Mouse (Mus musculus) urinary bladder, adult 2 months (tissue): Measurements from ENCODE around the gene Sirt4. TPM values are rescaled to one million over a fixed set of nuclear protein-coding genes. Genes with fewer than 3 reads are reported as not detected.
A peak's percentile ranks its signal among the peaks of the same experiment; 100 is the strongest.
"Not testable (repeated sequence)": the region's sequence is repeated elsewhere in the genome, so short reads cannot be mapped to it uniquely, and the experiment has no call there.

Experiments used
- DNase-seq: peaks from one replicate; pipeline ENCODE4 v3.0.0; 2022; ENCODE audit warnings: low spot score
- polyA plus RNA-seq: library from polyadenylated mRNA; depleted of rRNA; stranded (reverse); fragments of >200 nt; gene quantifications from 2 replicates; pipeline ENCODE4 v1.2.3, GENCODE M21; 2012

The Sirt4 gene
- polyA plus RNA-seq, 1 experiment: 75.8 TPM

DNA sequence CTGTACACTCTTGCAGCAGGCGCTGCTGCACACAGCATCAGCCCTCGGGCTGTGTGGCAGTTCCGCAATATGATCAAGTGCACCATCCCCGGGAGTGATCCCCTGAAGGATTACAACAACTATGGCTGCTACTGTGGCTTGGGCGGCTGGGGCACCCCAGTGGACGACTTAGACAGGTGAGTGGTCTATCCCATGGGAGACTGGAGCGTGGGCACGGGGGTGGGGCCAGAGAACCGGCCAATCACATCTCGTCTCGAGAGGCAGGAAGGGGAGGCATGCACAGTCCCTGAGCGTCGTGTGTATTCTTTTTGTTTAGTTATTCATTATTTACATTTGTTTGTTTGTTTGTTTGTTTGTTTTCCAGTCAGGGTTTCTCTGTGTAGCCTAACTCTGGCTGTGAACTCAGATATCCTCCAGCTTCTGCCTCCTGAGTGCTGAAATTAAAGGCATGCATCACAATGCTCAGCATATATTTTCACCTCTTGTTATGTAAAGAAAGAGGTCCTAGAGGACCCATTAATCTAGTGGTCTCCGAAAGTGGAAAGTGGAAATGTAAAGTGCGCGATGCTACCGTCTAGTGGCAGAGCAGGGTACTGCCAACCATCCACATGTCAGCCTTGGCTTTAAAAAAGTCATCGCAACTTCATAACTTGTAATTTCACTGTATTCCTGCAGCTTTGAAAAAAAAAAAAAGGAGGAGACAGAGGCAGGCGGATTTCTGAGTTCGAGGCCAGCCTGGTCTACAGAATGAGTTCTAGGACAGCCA lies 13.6 kb downstream of the Sirt4 start:
- no peak for DNase-seq

DNA sequence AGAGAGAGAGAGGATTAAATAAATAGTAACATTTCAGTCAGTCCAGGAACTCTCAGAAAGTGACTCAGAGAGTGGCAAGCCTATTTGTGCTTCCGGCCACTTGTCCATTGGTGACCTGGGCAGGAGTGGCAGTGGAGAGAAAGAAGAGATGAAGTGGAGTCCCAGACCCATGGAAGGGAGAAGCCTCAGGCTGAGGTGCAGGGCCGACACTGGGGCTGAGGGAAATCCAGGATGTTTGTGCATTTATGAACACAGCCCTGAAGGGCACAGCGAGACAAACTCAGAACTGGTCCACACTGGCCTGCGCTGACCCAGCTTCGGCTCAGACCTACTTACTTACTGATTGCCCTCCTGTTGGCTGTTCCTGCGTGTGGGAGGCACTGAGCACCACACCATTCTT lies 14.7 kb downstream of the Sirt4 start:
- DNase-seq: no peak

DNA sequence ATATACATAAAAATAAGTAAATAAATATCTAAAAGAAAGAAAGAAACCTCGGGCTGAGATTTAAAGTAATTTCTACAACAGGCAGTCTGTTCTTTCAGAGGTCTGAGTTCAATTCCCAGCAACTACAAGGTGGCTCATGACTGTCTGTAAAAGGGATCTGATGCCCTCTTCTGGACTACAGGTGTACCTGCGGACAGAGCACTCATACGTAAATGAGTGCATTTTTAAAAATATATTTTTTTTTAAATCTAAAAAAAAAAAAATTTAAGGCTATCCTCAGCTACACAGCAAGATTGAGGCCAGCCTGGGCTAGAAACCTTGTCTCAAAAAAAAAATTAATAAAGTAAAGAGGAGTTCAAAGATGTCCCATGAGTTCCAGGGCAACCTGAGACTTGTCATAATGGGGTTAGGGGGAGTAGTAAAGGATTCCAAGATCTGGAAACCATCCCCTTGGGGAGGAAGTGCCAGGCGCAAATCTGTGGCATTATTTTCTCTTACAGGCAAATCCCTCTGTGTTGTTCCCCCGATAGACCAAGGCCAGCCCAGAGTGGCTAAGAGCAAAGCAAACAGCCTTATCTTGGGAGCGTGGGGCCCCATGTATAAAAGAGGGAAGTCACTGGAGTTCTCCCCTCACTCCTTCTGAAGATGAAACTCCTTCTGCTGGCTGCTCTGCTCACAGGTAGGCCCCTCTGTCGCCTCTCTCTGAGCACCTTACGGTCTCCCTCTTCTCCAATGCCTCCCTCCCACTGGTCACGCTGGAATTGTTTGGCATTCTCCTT lies 18.7 kb downstream of the Sirt4 start, which contains the start of gene Pla2g1b:
Pla2g1b (plus strand) TSS at position 621 of the 779 bp plus-strand sequence.
- DNase-seq: no peak

DNA sequence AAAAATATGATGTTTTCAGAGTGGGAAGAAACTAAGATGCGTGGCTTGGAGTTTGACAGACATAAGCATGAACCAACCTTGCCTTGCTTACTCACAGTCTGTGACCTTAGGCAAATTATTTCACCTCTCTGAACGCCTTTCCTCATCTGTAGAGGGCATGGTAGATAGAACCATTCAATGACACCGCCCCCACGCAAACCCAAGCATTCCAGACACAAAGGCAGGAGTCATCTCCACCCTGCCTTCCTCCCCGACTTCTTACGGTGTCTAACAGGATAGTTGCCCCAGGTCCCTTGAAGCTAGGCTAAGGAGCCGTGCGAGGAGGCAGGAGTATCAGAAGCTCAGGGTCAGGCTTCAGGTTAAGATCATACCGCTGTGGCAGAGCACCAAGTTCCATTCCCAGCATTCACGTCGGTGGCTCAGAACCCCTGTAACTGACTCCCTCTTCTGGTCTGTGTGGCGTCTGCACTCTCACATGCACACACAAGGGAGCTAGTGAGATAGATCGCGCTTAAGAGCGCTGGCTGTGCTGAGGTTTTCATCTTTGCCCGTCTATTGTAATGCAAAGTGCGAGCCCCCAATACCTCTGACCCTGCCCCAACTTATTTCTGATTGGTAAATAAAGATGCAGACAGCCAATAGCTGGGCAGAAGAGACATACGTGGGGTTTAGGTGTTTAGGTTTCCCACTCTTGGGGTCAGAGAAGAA lies 20.0 kb downstream of the Sirt4 start:
- no peak for DNase-seq

DNA sequence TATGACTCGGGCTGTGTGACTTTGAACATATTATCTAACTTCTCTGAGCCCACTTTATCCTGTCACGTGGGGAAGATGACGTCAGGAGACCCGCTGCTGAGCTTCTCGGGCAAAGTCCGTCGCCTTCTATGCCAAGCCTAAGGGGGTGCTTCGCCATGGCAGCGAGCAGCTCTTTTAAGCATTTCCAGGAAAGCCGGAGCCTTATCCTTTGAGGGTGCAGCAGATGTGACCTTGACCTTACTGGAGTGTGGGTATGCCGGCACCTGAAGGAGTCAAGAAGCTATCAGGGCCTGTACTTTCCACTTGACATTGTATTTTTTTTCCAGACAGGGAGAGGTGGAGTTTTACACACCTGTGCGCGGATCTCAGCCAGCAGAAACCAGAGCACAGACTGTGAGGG lies 25.6 kb downstream of the Sirt4 start:
- DNase-seq: no peak

DNA sequence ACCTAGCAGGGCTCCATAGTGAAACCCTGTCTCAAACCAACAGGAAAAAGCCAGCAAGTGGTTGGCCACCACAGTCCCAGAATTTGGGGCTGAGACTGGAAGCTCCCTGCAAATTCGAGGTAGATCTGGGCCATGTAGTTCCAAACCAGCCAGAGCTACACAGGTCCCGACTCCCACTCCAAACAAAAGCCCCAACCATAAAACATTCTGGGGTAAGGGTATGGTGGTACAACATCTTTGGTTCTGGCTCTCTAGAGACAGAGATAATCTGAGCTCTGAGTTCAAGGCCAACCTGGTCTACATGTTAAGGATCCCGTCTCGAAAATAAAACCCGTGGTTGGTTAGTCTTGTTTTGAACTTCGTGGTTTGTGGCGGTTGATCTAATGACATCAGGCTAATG lies 28.7 kb downstream of the Sirt4 start:
- no peak for DNase-seq

DNA sequence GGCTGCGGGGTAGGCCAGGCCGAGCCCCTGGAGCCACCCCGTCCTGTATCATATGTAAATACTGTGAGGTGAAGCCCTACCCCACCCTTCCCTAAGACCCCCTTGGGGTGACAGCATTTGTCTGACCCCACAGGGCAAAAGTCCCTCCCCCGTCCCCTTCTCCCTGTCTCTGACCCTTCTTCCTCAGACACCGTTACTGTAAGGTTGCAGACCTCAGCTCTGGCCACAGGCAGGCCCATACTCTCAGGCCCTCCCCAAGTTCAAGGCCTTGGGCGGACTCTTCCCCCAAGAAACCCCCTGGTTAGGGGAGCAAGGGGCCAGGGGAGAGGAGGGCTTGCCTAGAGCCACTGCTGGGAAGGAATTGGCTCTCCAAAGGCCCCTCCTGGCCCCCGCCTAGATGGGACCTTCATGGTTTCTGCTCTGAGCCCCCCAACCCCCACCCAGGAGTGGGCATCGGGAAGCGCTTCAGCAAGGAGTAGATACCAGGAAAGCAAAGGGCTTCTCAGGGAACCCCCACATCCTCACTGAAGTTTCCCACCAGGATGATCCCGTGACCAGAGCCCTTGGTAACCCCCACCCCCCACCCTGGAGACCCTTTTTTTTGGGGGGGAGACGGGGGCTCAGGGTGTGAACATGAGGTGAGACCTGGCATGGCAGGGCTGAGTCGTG lies 30.0 kb downstream of the Sirt4 start:
- no peak for DNase-seq

DNA sequence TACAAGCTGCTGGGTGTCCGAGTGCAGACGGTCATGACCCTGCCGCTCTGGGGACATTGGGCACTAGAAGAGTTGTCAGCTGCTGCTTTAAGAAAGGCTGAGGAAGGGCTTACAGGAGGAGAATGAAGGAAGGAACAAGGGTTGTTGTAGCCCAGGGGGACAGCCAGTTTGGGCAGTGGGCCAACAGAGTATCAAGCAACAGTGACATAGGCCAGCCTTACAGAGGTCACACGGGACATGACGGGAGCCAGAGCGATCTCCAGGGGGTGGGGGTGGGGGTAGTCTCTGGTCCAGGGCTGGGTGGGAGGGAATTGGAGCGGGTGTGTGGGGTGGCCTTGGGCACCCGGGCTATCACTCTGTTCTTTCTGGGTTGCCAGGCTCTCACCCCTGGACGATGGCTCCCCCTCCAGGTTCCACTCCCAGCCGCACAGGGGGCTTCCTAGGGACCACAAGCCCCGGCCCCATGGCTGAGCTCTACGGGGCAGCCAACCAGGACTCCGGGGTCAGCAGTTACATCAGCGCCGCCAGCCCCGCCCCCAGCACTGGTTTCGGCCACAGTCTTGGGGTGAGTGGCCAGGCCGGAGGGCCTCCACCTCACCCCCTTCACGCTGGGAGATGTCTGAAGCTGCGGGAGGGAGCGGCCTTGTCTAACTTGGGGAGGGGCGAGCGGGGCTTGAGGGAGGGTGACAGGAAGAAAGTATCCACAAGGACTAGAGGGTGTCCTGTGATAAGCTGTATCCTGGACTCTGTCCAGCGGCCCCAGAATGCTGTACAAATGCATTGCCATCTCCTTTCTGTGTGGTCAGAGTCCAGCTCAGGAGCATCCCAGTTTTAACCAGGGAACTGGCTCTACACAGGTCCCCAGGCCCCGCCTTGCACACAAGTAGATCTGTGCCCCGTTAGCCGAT lies 33.9 kb downstream of the Sirt4 start:
- no peak for DNase-seq

DNA sequence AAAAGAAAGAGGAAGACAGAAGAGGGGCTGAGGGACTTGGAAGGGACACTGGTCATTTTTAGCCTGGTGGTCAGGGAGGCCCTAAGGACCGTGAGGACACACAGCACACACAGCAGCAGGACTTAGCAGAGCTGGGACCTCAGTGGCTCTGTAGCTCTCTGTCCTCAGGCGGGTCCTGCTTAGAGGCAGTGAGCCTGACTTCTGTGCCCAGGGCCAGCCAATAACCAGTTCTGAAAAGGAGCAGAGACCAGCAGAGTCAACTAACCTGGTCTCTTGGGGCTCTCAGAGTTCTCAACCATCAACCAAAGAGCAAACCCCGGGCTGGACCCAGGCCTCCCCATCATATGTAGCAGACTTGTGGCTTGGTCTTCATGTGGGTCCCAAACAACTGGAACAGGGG lies 35.3 kb downstream of the Sirt4 start:
- no peak for DNase-seq

DNA sequence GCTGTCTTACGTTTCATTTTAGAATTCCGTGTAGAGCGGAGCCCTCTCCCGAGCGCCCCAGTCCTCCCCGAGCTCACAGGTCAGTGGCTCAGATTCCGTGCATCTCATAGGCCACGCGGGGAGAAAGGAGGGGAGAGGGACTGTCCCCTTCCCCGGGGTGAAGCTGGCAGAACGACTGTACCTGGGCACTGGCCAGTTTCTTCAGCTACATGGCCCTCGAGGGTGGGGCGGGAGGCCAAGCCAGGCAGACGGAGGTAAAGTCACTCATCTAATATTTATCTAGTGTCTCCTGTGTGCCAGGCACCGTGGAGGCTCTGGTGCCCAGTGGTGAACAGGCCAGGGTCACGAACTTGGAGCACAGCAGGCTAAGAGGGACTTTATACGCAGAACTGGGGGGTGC lies 37.4 kb downstream of the Sirt4 start:
- DNase-seq: no peak

DNA sequence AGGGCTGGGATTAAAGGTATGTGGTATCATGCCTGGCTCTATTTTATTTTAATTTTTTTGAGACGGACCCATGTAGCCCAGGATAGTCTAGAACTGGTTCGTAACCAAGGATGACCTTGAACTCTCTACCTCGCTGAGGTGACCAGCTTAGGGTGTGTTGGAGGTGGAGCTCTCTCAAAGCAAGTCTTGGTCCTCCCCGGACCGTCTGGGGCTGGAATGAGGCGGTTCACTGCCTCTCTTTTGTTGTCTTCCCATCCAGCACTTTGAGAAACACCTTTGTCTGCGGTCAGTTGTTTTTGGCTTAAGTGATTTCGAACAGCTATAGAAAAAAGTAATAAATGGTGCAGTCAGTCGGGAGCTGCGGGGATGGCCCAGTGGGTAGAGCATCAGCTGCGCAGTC lies 40.4 kb downstream of the Sirt4 start:
- no peak for DNase-seq

DNA sequence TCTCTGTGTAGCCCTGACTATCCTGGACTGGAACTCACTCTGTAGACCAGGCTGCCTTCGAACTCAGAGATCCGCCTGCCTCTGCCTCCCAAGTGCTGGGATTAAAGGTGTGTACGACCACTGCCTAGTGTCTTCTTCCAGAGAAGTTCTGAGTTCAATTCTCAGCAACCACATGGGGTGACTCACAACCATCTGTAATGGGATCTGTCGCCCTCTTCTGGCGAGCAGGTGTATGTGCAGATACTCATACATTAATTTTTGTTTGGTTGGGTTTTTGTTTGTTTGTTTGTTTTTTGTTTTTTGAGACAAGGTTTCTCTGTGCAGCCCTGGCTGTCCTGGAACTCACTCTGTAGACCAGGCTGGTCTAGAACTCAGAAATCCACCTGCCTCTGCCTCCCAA lies 41.9 kb downstream of the Sirt4 start:
- not testable (repeated sequence) for DNase-seq

DNA sequence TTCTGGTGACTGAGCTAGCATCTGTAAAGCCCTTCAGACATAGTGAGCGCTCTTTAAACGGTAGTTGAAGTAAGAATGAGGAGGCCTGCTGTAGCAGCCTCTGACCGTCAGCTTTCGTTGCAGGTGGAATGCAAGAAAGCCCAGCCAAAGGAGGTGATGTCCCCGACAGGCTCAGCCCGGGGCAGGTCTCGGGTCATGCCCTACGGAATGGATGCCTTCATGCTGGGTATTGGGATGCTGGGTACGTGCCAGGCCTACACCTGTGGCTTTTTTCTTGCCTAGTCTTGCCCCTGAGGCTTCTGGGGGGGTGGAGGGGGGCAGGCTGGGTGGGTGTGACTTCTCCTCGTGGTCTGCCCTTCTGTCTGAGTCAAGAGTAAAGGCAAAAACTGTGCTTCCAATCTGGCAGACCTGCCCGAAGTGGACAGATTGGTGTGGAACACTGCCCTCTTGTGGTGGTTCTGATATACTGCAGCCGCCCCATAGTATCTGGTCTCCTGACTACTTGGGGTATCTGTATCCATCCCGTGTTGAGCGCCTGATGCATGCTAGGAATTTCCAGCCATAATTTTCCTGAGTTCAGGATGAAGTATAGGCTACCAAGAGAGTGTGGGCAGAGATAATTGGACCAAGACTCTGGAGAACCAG lies 43.2 kb downstream of the Sirt4 start:
- peak; percentile 41 for DNase-seq

DNA sequence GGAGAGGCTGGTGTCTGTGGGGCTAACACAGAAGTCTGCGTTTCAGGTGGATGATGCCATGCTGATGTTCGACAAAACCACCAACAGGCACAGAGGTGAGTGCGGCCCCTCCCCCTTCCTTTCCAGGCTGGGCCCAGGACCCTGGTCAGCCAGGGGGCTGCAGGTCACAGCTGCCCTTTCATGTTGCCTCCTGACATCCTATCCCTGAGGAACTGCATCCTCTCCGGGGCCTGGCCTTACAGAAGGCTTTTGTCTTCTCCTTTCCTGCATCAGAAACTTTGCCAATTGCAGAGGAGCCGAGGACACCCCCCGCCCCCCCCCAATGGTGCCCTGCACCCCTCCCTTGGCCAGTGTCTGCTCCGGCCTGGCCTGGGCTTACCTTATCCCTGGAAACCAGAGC lies 45.9 kb downstream of the Sirt4 start:
- DNase-seq: no peak

DNA sequence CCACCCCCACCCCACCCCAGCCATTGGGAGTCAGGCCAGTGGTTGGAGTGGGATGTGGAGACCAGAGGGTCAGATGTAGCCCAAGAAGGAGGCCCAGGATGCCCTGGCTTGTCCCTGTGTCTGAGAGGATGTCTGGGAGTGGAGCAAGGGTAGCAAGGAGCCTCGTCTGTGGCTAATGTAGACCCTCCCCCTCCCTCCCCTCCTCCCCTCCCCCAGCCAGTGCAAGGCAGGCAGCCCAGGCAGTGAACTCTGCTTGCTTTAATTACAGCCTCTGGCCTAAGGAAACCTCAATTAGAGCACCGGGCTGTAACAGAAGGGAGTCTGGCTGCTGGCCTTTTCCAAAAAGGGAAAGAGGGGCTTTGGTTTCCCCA lies 46.6 kb downstream of the Sirt4 start:
- no peak for DNase-seq

DNA sequence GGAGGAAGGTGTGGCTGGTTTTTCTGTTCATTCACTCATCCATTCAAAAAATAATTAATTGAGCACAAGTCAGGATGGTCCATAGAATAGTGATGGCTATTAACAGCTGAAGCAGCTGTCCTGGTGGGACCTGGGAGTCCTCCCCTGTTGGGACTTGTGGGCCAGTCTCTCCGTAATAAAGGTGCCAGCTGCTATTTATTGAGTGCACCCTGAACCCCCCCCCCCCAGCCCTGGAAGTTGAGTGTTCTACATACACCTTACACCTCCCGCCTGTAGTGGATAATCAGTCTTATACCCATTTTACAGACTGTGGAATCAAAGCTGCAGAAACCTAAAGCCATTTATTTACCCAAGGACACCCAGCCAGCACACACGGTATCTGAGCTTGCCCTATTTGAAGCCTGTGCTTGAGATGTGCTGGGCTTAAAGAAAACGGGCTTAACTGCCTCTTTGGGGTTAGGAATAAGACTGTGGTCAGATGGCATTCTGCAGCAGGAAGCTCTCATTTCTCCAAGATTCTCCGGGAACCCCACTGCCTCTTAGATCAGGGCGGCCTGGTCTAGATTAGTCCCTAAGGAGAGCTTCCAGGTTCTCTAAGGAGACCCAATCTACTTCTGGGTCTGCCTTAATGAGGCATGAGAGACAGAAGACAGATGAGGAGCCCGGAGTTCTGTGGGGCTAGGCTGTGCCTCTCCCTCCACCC lies 47.1 kb downstream of the Sirt4 start:
- DNase-seq: no peak

DNA sequence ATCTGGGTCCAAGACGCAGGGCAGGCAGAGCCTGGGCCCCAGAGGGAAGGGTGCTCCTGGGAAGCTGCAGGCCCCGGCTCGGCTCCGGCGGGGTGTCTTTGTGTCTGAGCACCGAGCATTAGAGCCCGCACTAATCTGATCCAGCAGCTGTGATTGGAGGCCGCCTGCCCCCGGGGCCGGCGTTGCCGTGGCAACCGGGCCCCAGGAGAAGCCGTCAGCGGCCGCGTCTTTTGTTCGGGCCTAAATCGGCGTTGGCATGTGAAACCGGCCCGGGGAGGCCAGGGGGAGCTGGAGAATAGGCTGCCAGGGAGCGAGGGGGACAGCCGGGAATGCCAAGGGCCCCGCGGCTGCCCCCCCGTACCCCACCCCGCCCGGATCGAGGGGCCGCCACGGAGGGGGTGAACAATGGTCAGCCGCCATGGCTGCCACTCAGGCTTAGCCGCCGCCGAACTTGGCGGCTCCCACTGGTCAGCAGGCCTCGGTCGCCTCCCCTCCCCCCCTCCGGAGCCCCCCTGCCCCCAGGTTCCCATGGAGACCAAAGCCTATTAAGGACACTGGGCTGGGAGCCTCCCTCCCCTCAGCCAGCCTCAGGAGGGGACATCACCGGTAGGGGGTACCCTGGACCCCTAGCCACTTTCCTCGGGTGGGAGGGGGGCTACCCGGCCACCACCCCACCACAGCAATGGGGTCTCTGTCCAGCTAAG lies 48.0 kb downstream of the Sirt4 start:
- no peak for DNase-seq

DNA sequence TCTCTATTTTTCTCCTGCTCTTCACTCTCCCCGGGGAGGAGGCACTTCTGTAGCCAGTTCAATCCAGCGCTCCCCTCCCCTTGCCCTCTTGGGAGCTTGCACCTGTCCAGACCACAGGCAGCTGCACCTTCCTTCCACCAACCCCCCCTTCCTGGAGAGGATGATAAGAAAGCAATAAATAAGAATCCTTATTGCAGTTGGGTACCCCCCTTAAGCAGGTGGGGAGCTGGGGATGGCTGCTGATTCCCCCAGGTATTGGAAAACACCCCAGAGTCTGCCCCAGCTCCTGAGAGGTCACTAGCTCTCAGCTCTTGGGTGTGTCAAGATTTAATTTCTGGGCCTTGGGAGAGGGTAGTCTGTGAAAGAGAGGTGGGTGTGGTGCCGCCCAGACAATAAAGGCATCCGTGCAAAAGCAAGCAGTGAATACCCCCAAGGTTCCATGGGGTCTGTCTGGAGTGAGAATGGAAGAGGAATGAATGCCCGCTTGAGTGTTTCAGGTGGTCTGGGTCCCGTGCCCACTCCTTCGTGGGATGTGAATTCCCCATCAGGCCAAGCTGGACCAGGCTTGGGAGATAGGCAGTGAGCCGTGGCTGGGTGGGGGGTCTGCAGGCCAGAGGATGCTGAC lies 48.7 kb downstream of the Sirt4 start:
- no peak for DNase-seq
